Mouse (Mus musculus) kidney, adult 9 months (tissue): ENCODE measurements around the gene Dner.

Experiments used
- DNase-seq: peaks from one replicate; pipeline ENCODE4 v3.0.0; 2022

The Dner gene

DNA sequence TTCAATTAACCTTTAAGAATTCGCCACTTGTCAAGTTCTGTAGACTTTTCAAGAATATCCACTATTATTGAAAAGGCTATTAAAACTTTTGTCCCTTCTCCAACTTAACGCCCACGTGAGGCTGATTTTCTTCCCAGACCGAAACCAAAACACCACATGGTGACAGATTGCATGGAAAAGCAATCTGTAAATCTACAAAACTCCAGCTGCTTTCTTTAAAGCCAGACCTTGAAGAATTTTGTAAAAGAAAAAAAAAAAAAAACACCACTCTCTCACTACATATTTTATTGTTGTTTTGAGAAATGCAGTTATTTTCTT lies 173.1 kb downstream of the Dner start:
- no peak for DNase-seq

DNA sequence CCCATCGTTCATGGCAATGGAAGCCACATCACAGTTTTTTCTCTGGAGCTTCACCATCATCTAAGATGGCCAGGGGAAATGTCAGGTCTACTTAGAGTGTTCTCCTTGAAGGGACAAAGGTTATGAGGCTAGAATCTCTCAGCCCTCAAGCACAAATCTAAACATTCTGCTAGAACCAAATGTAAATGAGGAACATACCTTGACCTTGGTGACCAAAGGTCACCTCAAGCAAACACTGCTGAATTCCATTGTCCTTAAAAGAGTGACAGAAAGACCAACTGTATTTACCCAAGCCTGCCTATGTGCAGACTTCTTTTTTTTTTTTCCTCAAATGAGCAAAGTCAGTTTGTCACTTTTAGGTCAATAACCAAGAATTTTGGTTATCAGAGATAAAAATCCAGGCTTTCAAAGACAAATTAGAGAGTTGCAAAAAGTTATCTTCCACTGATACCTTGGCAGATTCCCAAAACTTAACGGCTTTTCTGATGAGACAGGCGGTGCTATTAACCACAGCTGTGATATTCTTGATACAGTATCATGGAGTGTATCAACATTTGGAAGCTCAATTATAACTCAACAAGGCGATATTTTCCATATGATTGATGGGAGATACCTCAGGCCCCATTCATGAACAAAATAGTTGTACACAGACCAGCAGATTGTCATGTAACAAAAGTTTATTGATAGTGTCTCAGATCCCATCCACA lies 173.6 kb downstream of the Dner start:
- no peak for DNase-seq

DNA sequence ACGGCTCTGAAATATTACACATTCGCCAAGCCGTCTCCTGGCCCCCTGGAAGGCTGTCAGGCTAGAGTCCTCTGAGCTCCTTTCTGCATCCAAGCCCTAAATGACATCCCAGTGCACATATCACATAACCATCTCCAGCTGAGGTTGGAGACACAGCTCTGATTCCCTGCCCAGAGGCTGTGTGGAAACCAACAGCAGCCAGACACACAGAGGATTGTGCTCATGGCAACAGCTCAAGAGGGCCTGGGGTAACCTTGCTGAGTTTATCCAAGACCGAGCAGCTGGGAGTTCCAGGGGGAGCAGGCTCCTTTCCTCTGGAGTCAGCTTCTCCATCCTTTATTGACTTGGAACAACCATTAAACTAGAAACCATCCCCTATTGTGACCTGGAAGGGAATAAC lies 177.7 kb downstream of the Dner start:
- no peak for DNase-seq

DNA sequence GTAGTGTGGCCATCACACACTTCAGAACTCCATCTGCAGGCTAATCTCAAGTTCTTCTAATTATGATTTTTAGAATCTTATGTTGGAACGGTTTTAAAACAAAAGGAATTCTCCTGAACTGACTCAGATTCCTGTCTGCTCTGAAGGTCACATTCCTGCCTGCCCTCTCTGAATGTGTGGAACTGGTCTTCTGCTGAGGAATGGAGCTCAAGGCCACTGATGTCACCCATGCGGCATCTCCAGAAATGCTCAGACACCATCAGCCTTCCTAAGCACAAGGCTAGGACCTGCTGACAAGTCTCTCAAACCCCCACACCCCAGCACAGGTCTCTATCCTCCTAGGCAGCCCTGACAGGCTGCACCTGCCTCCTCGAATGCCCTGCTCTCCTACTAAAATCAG lies 182.8 kb downstream of the Dner start:
- DNase-seq = no peak

DNA sequence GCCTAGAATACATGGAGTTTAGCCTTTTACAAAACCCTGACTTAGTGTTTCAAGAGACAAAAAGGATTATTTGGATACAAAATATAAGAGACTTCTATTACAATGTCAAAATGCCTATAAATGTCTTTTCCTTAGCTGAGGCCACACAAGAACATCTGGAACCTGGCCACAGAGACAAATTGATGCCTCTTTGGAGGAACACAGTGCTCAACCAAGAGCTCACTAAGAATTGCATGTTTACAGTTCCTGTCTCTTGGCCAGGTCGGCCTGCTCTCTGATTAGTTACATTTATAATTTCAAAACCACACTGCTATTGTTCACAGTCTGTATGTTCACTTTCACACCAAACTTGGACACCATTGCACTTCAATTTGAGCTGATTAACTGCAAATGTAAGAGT lies 187.5 kb downstream of the Dner start:
- DNase-seq = no peak

DNA sequence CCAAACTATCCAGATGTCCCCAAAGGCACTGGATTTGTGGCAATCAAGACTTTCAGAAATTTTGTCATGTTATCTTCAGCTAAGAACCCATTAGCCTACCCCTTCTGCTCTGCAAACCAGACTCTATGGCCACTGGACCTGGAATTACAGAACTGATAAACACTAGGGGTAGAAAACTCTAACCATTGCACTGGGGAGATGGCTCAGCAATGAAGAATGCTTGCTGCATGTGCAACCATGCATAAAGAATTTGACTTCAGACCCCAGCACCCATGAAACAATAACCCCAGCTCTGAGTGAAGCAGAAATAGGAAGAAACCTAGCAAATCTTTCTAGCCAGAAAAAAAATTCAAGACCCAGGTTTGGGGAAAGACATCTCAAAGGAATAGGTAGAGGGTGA lies 188.5 kb downstream of the Dner start:
- DNase-seq = no peak

DNA sequence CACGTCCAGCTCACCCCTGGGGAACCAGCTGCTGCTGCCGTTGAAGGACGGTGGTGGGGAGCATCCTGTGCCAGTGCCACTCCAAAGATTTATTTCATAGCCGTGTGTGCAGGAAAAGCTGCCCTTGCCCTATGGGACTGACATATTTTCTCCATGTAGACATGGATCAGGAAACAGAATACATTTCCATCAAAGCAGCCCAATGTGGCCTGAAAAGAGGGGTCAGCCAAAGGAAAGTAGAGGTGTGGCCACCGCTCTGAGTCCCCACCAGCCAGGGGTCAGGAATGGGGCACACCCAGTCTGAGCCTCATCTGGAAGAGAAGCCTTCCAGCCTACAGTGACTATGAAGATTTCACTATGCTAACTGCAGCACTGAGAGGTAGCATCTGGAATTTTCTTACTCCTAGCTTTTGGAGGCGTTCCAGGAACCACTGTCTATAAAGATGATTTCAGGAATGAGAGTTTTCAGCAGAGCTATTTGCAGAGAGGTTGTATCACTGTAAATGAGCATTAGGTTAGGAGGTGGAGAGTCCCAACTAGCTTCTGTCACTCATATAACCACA lies 189.0 kb downstream of the Dner start:
- DNase-seq = peak; percentile 5

DNA sequence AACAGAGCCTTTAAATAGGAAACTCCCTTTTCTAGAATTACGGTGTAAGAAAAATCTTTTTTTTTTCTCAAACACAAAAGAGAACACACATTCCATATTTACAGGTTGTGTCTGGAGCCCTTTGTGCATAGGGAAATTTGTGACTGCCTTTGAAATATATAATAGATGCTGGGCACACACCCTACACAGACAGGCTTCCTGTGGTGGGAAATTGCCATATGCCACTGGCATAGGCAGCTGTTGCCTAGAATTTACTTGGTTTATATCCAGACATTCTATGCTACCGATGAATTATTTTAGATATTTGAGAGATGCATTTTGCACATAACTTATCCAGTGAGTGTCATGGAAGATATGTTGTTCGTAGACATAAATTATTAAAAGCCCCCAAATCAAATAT lies 195.3 kb downstream of the Dner start:
- DNase-seq = no peak

DNA sequence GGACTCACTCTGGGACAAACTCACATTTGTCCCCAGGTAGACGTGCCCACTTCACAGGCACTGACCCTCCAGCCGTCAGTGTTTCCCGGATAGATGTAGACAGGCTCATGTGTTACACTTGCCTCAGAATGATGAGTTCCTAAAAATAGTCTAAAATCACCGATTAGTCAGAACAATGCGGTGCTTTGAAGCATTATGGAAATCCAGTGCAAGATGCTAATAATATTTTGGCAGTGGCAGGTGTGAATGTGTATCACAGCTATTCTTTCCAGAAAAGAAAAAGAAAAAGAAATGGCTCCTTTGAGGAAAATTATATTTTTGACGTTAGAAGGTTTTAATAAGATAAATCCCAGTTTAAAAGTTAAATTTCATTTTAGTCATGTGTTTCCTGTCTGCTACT lies 204.3 kb downstream of the Dner start:
- DNase-seq = no peak

DNA sequence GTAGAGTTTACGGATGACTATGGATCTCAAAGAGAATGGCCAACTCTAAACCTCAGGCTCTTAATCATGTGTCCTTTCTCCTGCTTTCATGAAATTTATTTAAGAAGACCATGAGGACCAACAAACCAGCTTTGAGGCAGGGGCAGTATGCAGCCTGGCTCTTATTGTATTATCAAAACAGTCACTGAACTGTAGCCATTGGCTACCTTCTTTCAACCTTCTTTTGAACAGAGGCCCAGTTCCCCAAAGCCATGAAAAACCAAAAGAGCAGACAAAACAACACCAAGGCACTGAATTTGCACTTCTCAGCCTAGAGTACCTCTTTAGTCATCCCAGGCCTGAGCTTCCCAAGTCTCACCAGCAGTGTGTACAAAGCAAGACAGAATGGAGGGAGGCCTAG lies 207.5 kb downstream of the Dner start:
- DNase-seq = no peak

DNA sequence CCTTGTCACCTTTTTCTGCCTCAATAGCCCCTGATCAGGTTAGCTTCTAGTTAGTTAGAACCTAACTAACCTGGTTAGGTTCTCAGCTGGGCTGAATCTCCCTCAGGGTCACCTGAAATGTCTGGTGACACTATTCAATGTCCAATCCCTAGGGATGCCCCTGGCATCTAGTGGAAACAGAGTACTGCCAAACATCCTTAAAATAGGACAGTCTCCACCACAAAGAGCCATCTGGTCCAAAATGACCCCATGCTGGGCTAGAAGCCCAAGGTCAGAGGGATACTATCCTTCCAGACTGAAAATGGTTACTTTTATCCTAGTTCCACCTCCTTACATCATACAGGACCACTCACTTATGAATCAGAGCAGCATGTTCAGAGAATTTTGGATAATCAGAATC lies 211.0 kb downstream of the Dner start:
- DNase-seq = no peak

DNA sequence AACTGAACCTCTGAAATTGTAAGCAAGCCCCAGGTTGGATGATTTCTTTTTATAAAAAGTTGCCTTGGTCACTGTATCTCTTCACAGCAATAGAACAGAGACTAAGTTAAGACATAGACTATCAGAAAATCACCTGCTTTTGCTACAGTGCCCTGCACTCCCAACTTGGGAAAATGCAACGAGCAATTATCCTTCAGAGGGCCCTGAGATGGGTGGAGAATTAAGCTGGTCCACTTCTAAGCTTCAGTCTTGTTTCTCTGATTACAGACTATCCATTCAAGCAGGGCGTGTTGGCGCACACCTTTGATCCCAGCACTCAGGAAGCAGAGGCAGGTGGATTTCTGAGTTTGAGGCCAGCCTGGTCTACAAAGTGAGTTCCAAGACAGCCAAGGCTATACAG lies 211.4 kb downstream of the Dner start:
- no peak for DNase-seq

DNA sequence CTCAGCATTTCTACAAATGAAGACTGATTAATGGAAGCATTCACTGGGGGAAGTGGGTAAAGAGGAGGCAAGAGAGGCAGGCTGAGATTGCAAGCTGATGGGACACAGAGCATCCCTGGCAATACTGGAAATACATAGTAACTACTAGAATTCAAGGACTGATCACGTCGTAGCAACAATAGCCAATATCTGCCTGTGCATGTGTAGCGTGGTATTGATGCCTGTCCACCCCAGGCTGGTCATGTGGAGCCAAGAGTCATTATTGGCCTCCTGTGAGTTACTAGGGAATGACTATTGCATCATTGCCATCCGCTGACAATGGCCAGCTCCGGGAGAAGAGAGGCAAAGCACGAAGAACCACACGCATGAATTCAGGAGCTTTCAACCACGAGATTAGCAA lies 216.0 kb downstream of the Dner start:
- DNase-seq = no peak

DNA sequence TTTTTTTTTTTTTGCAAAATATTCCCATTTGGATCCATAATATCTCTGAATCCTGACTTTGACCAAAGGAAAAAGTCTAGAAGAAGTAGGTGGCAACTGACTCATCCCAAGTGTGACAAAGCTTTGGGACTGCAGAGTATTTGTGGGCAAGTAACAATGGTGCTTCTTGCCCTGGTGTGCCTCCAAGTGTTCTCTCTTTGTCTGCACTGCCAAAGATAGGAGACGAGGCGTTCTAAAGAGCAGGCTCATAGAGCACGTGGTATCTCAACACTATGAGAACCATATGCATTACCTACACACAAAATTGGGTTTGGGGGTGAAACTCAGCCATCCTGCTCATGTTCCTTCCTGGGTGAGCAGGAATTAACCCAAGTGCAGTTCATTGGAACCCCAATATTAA lies 221.7 kb downstream of the Dner start:
- DNase-seq = no peak

DNA sequence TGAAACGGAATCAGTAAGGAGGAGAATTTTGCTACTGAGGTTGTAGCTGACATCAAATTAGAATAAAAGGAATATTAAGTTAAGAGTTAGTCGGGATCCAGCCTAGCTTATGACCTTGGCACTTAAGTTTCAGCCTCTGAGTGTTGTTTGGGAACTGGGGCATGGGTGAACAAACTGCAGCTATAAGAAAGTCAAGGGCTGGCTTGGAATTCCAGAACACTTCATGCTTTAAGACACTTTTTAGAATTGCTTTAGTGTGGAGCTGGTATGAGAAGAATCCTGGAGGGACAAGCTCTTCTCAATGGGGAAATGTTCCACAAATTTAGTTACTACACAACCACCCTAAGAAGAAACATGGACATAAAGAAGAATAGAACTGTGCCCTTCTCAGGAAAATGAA lies 223.8 kb downstream of the Dner start:
- no peak for DNase-seq

DNA sequence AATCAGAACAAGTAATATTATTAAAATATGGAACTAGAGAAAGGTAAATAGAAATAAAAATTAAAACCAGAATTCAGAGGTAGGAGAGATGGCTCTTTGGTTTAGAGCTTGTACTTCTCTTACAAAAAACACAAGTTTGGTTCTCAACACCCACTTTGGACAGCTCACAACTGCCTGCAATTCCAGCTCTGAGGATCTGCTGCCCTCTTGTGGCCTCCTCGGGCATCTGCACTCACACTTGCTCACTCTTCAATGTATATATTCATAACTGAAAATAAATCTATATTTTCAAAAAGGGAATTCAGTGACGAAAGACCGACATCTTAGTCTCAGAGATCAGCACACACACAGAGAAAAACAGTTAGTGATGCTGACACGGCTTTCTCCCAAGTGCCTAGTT lies 225.7 kb downstream of the Dner start:
- DNase-seq = no peak

DNA sequence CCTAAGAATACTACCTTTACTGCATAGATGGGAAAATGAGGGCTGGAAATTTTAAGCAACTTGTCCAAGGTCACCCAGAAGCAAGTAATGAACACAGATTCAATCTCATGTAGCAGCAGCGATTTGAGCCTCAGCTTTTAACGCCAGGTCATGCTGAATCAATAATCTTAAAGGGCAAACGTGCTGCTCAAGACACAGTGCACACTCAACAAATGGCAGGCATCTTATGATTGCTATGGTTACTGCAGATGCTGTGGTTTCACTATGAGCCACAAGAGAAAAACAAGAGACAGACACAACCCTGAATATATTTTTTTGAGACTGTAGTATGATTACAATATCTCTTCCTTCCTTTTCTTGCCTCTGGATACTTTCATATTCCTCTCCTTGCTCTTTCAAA lies 228.4 kb downstream of the Dner start:
- DNase-seq = no peak

DNA sequence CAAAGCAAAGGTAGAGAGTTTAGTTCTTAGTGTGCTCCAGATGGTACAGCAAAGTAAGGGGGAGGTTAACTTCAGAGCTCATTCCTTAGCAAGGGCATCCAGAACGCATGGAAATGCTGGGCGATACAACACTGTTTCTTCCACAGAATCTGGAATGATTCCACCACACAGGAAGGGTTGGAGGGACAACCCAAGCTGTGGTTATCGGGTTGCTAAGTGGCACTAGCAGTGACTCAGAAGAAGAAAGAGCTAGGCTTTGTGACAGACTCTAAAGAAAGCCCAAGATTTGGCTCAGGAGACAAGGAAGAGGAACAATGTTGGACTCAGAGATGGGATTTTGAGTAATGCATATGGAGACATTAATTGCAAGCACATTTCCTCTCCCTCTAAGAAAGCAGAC lies 231.3 kb downstream of the Dner start:
- no peak for DNase-seq

DNA sequence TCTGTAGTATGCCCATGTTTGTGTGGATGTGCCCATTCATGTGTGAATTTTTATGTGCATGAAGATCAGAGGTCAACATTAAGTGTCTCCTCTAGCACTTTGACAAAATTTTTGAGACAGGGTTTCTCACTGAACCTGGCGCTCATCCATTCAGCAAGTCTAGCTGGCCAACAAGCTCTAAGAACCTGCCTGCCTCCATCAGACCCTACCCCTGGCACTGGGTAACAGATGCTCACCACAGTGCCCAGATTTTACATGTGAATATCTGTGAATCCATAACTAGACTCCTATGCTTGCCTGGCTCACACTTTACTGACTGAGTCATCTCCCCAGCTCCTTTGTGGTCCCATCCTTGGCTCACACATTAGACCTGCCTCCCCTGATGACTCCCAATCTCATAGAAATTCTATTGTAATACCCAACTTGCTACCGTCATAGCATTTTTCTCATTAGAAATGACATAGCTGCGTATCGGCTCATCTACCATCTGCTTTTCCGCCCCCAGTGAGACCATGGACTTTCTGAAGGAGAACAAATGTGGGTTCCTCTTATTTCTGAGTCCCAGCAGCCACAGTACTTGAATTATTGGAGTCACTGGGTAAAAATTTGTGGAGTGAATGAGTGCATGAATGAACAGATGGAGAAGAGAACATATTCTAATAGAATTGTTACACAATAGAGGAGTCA lies 231.9 kb downstream of the Dner start:
- DNase-seq = no peak

DNA sequence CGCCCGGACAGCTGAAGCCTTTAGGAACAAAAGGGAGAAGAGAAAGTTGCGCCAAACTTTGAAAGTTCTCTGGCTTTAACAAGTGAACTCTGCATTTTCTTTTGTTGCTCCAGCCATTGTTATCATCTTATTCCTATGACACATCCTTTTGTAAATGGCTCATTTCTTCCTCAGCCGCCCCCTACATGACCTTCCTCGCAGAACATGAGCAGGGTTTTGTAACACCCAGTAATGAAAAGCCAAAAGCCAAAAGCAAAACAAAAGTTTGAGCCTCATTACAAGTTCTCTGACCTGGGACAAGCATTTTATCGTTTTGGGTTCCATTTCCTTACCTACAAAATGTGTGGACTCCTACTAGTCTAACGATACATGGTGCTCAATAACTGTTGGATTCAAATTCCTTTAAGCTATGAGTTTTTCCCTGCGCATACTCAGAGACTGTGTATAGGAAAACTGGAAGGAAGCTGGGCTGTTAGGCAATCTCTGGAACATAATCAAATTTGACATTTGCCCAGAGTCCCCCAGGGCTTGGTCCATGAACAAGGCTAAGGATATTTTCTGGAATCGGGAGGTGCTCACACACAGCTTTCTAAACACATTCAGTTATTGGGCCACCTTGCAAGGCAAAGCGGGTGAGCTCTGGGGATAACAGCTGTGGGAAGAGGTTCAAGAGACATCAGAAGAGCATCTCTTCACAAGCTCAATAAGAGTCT lies 246.3 kb downstream of the Dner start:
- no peak for DNase-seq

DNA sequence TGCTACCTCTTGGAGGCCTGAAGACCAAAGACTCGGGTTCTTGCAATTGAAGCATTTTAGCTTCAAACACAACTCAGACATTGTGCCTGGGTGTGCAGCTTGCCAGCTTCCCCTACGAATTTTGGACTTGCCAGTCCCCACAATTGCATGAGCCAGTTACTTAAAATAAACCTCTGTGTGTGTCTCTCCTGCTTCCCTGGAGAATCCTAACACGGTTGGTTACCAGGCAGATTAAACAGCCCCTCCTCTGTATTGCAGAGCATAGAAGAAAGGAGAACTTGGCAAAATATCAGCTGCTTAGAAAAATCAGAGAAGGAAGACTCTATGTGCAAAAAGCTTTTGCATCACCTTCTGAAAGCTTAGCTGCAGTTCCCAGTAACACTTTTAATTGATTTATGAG lies 252.4 kb downstream of the Dner start:
- DNase-seq = no peak

DNA sequence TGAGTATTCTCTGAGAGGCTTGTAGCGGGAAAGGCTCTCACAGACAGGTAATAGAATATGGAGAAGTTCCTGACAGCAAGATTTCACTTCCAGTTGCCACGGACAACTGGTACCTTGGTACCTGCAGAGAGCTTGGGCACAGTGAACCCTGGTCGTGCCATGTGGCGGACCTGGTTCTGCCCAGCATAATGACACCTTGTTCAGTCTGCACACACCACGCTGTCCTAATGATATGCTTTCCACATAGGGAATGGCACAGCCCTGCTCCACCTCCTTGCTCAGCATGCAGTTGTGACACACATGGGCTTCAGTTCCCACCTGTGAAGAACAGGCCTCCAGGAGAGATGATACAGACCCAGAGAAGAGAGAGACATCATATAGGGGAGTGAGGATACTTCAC lies 253.0 kb downstream of the Dner start:
- DNase-seq = no peak

DNA sequence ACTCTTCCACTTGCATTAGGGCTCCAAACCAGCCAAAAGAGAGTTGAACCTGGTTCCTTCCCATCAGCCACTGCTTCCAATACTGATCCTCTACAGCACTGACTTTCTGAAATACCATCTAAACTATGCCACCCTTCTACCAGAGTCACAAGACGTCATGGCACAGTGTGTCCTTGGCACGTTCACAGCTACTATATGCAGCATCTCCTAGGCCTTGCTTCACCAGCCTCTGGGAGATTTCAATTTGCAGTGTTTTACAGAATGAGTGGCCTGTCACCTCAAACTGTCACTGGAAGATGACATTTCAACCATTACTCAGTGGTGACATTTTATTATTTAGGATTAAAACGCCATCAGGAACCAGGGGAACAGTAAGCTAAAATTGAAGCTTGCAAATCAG lies 254.6 kb downstream of the Dner start:
- no peak for DNase-seq

DNA sequence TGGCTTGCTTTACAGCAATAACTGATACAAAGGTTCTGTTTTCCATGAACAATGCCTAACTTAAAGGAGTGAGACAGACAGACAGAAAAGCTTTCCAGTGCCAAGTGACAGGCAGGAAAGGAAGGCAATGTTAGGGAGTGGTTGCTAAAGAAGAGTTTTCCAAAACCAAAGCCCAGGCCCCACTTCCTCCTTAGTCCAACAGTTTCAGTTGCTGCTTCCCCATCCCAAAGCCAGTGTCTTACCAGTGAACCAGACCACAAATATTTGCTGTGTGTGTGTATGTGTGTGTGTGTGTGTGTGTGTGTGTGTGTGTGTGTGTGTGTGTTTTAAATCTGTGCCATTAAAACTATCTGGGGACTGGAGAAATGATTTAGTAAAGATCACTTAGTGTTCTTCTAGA lies 258.5 kb downstream of the Dner start:
- DNase-seq = no peak
